Mouse (Mus musculus): ENCODE measurements around the gene Lrmda.

Lrmda gene

DNA sequence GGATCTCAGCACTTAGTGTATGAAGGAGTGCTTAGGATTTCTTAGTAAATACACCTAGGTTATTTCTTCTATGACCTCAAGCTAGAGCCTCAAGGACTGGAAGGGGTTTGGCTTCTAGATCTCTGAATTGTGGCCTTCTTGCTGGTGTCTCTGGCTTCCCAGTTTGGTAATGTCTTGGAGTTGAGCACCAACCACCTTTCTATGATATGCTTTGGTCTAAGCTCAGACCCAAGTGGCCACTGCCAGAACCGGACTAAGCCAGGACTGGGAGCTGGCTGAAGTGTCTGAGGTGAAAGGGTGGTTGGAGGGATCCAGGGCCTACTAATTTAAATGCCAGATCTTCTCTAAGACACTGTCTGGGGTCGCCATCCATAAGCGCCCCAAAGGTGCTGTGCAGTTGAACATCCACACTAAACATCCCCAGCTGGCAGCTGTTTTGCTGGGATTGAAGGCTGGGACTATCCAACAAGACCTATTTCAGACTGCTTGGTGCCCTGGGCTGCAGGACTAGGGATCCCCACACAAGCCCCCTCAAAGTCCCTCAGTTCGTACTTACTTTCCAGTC is 27.1 kb upstream of the Lrmda start:
- DNase-seq: peak; percentile 23 to 40

DNA sequence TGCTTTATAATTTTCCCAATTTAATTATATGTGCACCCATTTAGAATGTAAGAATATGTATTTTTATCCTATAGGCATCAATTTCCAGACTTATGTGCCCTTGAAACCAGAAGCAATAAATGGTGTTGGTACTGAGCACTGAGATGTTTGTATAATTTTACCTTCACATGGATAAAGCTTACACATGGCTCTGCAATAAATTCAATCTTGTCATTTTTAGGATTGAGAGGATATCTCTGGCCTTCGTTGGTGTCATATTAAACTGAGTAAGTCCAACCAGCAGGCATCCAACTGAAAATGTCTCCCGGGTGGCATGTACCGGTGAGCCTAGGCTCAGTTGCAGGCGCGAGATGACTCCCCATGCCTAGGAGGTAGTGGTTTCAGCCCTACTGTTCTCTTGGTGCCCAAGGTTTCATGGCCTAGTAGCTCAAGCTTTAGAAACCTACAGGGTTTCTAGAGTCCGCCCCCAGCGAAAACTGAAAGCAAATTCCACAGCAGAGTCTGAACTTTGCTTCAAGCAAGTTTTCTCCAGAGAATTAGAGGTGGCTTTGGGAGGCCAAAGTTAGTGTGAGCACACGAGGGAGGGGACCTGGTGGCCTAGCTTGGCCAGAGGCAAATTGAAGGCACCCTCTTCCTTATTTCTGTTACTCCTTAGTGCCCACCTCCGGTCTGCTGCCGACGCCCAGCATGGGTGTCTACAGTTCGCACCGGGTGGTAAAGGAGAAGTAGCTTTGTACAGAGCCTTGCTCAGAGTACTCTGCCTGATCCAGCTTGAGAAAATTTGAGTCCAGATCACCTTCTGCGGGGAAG is 26.1 kb upstream of the Lrmda start:
- DNase-seq: peak; percentile 76 to 77

DNA sequence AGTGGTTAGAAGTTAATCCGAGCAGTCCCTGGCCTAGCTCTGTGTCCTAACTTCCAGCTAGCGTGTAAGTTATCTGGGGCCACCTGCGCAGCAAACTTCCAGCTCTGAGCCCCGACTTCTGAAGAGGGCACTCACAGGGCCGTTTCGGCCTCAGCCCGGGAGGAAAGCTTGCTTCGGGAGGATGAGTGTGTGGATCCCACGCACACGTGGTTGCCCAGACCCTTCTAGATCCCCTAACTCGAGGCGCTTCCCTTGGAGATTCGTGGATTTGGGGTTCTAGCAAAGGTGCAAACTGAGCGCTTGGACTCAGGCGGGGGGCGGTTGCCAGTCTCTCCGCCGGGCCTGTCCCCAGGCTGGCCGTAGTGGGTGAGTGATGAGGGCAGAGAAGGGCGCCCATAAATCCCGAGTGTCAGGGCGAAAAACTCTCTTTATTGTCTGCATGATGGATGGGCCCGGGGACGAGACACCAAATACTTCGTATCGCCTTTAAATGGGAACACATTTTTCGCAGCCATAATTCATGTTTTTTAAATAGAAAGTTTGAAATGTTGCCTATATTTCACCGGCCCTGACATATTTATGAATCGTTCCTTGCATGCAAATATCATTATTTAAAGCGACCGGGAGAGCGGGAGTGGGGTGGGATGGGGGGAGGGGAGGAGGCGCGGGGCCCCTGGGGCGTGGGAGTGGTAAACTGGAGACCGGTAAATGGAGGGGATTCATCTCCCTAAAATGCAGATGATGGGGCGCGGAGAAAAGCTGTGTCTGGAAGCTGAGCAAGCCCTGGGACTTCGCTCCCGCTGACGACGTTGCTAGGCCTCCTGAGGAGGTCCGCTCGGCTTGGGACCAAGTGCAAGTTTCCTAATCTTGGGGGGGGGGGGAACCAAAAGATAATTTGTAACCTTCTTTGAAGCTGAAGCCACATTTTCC is 25.2 kb upstream of the Lrmda start:
- peak; percentile 62 to 72 for DNase-seq

DNA sequence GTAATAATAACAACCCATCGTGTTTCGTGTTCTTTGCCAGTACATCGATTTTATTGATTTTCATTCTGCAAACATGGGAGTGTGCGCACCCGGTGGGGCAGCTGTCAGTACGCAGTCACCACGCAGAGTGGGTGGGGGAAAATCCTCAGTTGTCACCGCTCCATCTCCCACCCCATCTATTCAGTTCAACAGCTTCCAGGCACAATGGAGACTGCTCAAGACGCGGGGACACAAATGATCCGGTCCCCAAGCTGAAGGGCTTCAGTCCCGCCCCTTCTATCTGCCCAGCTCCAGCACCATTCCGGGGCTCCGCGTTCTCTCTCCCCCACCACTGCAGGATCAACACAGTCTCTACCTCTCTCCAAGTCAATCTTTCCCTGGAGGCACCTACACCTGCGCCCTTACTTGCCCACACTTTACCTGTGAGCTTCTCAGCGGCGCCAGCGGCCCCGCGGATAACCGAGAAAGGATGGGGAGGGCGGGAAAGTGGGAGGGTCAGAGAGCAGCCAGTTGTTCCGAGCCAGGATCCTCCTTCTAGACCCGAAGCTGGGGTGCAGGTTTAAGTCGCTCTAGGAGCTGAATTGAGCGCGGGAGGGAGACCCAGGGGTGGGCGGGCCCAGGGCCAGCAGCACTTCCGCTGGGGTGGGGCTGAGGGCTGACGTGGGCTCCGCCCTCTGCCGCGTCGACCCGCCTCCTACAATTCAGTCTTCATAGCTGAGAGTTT is 24.3 kb upstream of the Lrmda start:
- peak; percentile 90 to 94 for DNase-seq

DNA sequence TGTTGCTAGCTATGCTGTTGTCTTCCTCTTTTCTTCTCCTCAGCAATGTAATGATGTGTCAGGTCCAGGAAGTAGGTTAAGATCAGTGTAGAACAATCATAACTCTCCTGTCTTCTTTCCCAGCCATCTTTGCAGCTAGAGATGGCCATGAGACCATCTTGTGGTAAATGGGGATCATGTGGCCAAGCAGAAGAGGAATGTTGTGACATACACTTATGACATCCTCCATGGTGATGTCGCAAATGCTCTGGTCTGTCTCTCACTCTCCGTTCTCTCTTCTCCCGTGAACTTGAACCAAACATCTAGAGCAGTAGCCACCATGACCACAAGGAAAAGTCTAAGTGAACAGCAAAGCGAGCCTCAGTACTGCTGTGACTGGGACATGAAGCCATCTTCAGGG is 19.9 kb upstream of the Lrmda start:
- no peak for DNase-seq

DNA sequence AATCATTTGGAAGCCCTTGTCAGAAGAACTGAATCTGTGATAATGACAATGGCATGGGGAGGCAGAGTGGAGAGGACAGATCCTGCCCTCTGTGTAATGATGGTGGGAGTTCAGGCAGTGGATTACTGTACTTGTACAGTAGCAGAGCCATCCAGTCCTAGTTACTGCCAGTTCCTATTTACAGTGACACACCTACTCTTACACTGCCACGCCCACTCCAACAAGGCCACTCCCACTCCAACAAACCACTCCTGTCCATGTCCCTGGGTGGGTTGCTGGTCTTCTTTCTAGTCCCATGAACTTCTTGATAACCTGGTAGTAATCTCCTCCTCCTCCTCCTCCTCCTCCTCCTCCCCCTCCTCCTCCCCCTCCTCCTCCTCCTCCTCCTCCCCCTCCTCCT is 16.3 kb upstream of the Lrmda start:
- DNase-seq: no peak

DNA sequence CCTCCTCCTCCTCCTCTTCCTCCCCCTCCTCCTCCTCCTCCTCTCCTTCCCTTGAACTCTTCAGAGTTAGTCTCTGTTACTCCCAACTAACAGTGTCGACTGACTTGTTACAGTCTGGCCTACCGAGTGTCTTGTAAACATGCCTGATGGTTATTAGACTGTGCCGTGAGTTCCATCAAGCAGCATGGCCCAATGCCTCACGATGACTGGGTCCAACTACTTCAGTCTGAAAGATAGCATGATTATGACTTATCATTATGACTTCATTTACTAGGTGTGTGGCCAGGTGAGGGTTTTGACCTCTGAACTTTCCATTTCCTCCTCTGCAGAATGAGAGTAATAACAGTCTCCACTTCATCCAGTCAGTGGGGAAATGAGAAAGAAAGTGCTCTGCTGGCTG is 15.9 kb upstream of the Lrmda start:
- DNase-seq: no peak

DNA sequence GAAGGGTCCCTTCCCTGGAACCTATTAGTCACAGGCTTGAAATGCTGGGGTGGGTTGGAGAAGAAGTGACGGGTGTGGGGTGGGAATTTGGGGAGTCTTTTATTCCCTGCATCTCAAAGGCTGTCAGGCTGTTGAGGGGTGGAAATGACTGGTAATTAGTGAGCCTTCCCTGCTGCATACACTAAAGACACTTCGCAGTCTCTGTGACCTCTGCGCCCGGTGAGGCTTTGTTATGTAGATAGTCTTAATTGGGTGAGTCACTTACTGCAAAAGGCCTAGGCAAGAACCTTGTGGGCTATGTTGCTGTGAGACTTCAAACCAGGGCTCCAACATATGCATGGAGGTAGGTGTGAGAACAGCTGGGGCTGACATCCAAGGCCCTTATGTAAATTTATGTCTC is 14.6 kb upstream of the Lrmda start:
- DNase-seq: no peak

DNA sequence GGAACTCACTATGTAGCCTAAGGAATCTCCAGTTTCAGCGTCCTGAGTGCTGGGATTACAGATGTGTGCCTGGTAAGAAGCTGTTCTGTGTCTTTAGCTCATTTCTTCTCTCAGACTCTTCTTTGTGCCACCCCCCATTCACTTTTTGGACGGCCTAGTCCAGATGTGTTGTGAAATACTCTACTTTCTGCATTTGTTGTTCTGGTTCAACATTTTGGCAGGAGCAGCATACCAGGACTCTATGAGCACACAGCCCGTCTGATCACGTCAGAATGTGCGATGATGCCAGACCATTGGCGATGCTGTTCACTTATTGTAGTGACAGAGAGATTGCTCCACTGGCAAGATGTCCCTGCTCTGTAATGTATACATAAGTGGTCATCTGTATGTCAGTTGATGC is 12.5 kb upstream of the Lrmda start:
- DNase-seq: no peak

DNA sequence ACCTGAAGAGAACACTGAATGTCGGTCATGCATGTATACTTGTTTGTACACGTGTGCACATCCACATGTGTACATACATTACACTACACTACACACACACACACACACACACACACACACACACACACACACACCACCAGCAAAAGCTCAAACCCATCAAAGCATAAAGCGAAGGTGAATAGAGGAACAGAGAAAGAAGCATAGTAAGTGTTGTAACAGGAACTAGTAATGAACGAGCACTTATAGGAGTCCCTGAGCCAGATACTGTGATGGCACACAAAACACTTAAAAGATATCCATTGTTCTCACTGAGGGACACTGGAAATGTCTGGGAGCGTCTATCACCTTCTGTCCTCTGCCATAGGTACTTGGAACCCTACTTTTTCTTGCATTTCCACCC is 5.2 kb upstream of the Lrmda start:
- no peak for DNase-seq

DNA sequence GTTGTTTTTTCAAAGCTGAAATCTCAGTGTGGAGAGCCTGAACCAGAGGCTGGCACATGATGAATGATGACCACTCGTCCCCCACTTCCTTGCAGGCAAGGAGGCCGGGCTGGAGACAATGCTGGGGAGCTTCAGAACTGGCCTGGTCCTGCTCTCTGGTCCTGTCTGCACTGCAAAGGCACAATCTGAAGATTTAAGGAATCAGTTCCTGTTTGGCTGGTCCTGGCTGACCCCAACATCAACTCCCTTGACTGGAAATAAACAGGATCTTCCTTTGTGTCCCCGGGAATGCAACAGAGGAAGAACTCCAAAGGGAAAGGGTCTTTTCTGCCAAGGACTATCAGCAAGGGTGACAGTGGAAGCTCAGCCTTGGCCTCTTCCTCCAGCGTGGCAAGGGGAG is 4.7 kb upstream of the Lrmda start:
- DNase-seq: peak; percentile 60 to 64

DNA sequence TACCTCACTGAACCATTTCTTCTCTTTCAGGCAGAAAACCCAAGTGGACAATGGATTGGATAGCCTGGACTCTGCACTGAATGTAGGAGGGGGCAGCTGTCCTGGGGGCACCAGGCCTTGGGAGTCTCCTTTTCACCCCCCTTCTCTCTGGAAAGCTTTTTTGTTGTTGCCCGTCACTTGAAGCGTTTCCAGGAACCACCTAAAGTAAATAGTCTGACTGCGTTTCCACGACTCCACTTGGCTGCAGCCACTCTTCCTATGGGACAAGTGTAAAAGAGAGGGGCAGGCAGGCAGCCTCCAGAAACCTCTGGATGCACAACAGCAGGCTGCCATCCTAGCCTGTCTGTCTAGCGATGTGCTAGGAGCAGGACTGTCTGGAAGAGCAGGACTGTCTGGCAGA is 2.5 kb upstream of the Lrmda start:
- no peak for DNase-seq

DNA sequence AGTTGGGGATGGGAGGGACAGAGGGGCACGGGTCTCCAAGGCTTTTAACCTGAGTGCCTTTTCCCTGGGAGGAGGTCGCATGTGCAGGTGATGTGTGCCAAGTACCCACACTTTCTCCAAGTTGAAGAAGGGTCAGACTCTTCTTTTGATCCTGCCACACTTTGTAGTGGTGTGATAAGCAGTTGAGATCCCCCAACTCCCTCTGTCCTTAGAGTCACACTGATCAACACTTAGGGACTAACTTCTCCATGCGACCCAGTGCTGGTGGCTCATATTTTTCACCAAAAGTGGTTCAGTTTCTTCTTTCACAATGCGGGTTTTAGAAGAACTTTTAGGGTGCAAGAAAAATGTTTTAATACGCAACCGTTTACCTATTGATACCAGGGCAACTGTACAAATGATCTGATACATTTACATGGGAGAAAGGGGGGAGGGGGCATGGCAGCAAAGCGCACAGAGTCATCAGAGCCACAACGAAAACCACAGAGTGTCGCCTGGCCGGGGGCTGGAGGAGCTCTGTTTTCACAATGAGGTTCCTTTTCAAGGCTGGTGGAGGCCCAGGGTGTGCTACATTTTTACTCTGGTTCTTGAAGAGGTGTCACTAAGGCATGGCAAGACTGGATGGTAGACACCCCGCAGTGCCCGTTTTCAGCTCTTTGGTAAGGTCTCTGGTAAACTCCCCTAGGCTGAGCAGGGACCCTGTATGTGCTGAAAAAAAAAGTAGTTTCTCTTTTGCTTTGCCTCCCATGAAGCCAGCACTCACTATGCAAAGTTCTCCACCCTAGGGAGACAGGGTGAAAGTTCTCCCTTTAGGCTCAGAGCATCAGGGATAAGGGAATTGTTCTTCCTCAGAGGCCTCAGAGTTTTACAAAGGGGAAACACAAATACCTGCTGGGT is 685 bp downstream of the Lrmda start:
- DNase-seq: peak in 1 of 2 experiments; percentile 14

DNA sequence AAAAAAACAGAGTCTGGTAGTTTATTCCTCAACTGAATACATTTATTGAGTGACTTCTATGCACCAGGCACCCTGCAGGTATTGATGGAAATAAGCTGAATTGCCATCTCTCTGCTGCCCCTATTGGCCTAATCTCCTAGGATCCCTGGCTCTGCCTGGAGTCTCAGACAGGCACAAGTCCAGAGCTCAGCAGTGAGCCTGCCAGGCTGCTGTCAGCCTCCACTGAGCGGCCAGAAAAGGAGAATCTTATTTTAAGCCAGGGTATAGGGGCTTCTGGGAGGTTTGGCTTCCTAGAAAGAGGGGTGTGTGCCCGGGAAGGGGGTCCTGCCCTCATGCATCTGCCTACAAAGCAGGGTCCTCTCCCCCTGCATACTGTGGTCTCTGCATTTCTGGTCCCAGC is 1.4 kb downstream of the Lrmda start:
- peak; percentile 80 to 84 for DNase-seq

DNA sequence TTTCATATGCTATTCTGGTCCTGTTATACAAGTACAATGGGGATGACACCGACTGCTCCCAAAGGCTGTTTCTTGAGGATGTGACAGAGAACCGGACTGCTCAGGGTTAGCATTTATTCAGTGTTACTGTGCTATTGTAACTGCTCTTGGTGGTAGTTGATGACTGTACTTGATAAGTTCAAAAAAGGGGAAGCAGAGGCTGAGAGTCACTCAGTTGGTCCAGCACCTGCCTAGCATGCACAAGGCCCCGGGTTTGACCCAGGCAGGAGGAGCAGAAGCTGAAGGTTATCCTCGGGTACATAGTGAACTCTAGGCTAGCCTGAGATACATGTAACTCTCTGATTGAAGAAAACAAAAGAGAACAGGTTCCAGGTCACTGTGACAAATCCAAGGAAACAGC is 4.0 kb downstream of the Lrmda start:
- no peak for DNase-seq

DNA sequence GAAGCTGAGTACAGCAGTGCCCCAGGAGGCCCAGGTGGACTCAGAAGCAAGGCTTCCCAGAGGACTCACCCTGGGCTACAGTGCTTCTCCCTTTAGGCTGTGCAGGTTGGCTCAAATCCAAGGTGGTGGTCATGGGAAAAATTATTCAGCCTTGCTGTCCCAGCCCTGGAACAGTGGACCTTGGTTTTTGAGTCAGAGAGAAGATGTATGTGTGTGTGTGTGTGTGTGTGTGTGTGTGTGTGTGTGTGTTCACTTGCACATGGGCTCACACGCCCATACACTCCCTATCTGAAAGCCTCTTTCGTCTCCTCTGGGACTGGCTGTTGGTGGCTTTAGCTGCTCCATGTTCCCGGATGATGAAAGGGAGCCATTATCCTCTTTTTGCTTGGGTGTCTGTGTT is 16.4 kb downstream of the Lrmda start:
- peak; percentile 21 to 38 for DNase-seq

DNA sequence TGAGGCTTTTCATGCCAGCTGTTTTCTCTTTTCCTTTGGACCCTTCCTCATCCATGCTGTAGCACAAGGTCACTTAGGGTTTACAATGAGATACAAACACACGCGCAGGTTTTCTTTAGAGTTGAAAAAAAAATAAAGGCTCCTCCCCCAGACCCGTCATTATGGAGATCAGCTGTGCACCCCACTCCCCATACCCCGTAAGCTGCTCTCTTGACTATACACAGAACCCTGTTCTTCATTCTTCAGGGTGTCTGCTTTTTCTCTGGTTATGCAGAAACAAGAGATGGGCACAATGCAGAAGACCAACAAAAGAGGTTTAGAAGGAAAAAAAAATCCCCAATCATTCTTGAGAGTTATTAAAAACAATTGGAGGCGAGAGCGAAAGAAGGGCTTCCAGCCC is 16.8 kb downstream of the Lrmda start:
- DNase-seq: no peak

DNA sequence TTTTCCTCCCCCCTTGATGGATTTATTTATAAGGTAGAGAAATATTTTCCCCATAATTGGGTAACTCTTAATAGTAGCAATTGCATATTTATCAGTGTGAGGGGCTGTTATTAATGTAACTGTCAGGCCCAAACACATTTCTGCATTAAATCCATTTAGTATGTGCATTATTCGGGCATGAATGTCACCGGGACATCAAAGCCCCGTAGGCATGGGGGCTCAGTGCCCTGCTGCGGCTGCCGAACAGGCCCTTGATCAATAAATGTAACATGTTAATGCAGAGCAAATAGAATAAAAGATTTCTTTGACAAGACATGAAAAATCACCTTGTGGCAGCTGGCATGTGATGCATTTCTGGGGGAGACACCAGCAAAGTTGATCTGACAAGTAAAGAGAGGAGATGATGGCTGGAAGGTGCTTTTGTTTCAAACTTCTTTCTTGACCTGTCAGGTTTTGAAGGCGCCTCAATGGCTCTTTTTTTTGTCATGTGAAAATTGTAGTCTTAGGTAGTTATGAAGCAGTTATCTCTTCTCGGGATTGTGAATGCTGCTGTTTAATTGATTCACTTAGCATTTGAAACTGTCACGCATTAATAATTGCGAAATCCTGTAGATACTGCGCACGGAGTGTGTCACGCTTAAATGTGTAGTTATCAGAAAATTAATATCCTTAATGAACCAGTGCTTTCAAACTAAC is 17.4 kb downstream of the Lrmda start:
- DNase-seq: no peak

DNA sequence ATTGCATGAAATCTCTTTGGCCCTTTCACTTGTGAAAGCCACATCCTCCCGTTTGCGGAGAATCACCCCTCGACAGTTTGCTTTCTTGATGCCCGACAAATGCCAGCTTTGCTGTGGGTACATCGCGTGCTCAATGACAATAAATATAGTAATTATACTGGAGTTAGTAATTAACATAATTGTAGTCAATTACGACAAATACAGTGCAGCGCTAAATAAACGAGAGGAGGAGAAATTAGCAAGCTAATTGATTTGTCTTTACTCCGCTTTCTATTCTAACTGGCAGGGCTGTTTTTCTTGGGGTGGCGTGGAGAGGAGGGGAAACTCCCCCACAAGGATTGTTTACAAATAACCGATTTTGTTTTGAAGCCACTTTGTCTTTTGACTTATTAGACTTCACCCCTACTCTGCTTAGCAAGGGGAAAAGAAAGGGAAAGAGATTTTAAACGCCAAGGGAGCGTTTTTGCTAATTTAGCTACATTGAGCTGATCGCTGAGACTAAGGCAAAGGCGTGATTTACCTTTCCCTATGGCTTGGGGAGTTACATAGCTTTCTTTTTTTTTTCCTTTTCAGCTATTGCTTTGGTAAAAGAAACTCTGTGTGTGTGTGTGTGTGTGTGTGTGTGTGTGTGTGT is 18.1 kb downstream of the Lrmda start:
- no peak for DNase-seq

DNA sequence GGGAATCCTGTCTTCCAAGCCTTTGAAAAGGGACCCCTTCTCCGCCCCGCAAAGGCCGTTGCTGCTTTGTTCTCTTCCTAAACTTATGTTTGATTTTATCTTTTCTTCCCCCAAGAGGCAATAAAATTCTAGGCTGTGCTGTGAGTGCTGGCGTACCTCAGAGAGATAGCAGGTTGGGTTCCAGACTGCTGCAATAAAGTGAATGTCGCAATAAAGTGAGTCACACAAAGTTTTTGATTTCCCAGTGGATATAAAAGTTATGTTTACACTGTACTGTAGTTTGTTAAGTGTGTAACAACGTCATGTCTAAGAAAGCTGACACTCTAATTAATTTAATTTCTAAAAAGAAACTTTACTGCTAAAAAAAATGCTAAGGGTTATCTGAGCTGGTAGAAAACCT is 22.6 kb downstream of the Lrmda start:
- no peak for DNase-seq

DNA sequence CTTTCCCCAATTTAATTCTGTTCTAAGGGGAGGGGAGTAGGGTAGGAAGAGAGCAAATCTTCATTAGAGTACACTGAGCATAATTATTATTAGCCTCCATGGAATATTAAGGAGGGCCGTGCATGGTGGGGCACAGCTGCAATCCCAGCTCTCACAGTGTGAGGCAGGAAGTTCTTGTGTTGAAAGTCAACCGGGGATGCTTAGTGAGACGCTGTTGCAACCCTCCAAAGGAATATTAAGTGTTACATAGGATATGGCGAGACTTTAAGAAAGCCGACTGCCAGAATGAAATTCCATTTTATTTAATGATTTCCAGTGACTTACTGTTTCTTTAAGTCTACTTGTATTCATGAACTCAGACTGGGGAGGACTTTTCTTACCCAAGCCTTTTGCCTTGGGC is 23.9 kb downstream of the Lrmda start:
- no peak for DNase-seq

Data from kidney, postnatal 36 days (tissue).